Mouse (Mus musculus) myocyte (in vitro differentiated cells): ENCODE data around the gene Ugt3a1.
"Not testable (repeated sequence)": the region's sequence is repeated elsewhere in the genome, so short reads cannot be mapped to it uniquely, and the experiment has no call there.

ENCODE experiments used
- CEBPB ChIP-seq: IDR thresholded peaks from 2 replicates; pipeline ENCODE4 v1.6.1; 2011; ENCODE audit warnings: mild to moderate bottlenecking, moderate library complexity; ENCODE audit not compliant: poor library complexity, insufficient read depth, severe bottlenecking
- MAX ChIP-seq: IDR thresholded peaks from one replicate; pipeline ENCODE4 v1.6.1; 2011; ENCODE audit warnings: low read depth, mild to moderate bottlenecking, control low read depth
- POLR2A ChIP-seq: IDR thresholded peaks from one replicate; pipeline ENCODE4 v1.6.1; 2011; ENCODE audit warnings: low read depth, mild to moderate bottlenecking, control low read depth, moderate library complexity; ENCODE audit not compliant: insufficient read length
- TCF3 ChIP-seq: IDR thresholded peaks from one replicate; pipeline ENCODE4 v1.6.1; 2011; ENCODE audit warnings: low read depth, control low read depth; ENCODE audit not compliant: insufficient read length

DNA sequence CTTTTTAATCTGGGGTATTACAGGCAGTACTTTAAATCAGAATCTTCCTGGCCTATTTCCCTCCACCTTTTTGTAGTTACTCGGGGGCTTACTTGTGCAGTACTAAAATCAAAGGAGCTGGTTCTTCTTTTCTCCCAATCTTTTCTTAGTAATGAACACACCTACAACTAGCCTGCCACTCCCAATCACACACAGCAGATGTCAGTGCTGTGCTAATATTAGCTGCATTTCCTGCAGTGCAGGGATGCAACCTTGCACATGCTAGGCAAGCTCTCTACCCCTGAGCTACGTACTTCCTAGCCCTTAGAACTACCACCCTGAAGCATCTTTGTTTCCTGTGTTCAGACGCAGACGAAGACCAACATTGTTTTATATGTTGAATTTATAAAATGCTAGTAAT, 45.8 kb upstream of the Ugt3a1 start:
- TF ChIP-seq MAX, POLR2A, TCF3, CEBPB: not testable (repeated sequence)
